Mouse (Mus musculus): ENCODE measurements around the gene C1qb. TPM values are rescaled to one million over a fixed set of nuclear protein-coding genes. Genes with fewer than 3 reads are reported as not detected.
A peak's percentile ranks its signal among the peaks of the same experiment; 100 is the strongest.

C1qb gene
- polyA plus RNA-seq, 1 experiment from 2014 or later = 55.1 TPM

DNA sequence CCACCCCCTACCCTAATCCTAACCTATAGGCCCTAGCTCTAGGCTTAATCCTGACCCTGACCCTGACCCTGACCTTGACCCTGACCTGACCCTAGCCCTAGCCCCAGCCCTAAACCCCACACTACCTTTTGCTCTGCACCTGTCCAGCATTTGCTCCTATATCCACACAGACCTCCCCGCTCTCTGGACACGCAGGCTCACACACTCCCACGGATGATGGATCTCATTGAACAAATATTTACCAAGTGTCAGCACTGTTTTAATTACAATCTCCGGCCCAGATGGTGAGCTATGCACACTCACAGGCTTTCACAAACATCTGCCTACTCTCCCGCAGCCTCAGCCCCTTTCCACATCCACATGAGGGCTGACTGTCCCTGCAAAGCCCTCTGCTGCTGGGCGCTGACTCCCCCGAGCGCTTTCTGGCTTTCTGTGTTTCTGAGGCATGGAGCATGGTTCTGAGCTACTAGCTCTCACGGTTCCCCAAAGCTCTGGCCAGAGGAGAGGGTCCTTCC is 12.2 kb upstream of the C1qb start:
- no peak overlapping the region for H3K9ac ChIP-seq (replicated peaks; ENCODE audit: low read depth)
- no peak for TF ChIP-seq CTCF (IDR thresholded peaks at IDR 0.05)
- TF ChIP-seq EP300 (IDR thresholded peaks at IDR 0.05) = no peak
- H3K36me3 ChIP-seq (ENCODE audit: insufficient read depth, low read length) = no peaks in the 10 kb centered on the region
- 0 out of 2 replicates have a peak, but pooled peaks cover 5% of the 10 kb centered on the region for H3K27me3 ChIP-seq (replicated peaks; ENCODE audit: insufficient read depth, low read length)
- ATAC-seq = no peak
- H3K27ac ChIP-seq (ENCODE audit: low read length) = no peak overlapping the region
- H3K9me3 ChIP-seq (ENCODE audit: low read length) = no peaks in the 10 kb centered on the region
- H3K4me3 ChIP-seq (ENCODE audit: low read depth, low read length) = no peak overlapping the region
- no peak for DNase-seq (ENCODE audit: low spot score)
- H3K4me1 ChIP-seq (ENCODE audit: insufficient read depth, low read depth, low read length) = no peaks in the 10 kb centered on the region
- 21% methylated on average over 9 of the region's 9 CpGs for WGBS
- H3K4me2 ChIP-seq (replicated peaks; ENCODE audit: low read depth, low read length) = no peak overlapping the region

DNA sequence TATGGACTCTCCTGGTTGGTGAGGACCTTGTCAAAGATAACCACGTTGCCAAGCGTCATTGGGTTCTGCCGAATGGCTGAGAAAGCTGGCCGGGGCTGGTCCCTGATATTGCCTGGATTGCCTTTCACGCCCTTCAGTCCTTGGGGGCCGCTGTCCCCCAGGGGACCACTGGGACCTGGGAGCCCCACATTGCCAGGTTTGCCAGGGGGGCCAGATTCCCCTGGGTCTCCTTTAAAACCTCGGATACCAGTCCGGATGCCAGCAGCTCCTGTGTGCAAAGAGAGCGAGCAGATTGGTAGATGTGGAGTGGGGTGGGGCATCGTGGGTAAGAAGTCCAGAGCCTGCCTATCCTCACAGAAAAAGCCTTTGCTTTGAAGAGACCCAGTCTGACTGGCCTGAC is 10.5 kb upstream of the C1qb start:
- WGBS = 29% methylated on average over 10 of the region's 10 CpGs
- Histone ChIP-seq H3K4me3 (ENCODE audit: low read depth, low read length) (no peak overlapping the region), H3K4me1 (ENCODE audit: insufficient read depth, low read depth, low read length) (no peaks in the 10 kb centered on the region), H3K36me3 (ENCODE audit: insufficient read depth, low read length) (no peaks in the 10 kb centered on the region), H3K4me2 (replicated peaks; ENCODE audit: low read depth, low read length) (no peak overlapping the region), H3K9me3 (ENCODE audit: low read length) (no peaks in the 10 kb centered on the region), H3K27ac (ENCODE audit: low read length) (no peak overlapping the region), H3K27me3 (replicated peaks; ENCODE audit: insufficient read depth, low read length) (0 out of 2 replicates have a peak, but pooled peaks cover 5% of the 10 kb centered on the region), H3K9ac (replicated peaks; ENCODE audit: low read depth) (no peak overlapping the region)
- TF ChIP-seq CTCF (IDR thresholded peaks at IDR 0.05) = no peak
- no peak for TF ChIP-seq EP300 (IDR thresholded peaks at IDR 0.05)
- ATAC-seq (no peak), DNase-seq (ENCODE audit: low spot score) (no peak)

DNA sequence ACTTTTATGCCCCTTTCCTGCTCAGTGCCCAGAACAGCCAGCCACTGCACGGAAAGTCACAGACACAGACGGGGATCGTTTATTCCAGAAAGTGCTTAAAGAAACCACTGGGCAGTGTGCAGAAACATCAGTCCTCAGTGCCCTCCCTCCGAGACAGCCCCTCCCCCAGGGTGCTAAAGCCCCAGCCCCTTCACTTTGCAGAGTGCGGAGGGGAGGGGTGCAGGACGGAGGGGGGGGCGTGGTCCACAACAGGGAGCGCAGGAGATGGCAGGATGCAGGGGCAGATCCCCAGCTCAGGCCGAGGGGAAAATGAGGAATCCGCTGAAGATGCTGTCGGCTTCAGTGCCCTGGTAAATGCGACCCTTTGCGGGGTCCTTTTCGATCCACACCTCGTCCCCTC is 9.9 kb upstream of the C1qb start:
- H3K36me3 ChIP-seq (ENCODE audit: insufficient read depth, low read length) = no peaks in the 10 kb centered on the region
- H3K27me3 ChIP-seq (replicated peaks; ENCODE audit: insufficient read depth, low read length) = 0 out of 2 replicates have a peak, but pooled peaks cover 5% of the 10 kb centered on the region
- DNase-seq (ENCODE audit: low spot score) = no peak

DNA sequence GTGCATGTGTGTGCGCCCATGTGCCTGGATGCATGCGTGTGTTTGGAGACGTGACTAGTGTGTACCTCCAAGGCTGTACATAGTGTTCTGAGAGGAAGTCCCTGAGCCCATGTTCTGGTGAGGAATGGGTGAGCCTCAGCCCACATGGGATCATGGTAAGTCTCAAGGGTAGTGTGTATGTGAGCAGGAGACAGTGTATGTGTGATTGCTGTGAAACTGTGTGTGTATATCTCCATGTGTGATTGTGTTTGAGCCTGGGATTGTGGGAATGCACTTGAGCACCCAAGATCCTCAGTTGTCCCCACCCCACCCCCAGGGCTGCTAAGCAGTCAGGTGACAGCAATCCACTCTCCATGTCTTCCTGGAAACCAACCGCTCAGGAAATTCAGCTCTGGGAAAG is 8.8 kb upstream of the C1qb start:
- ATAC-seq = no peak
- H3K27me3 ChIP-seq (replicated peaks; ENCODE audit: insufficient read depth, low read length) = 0 out of 2 replicates have a peak, but pooled peaks cover 5% of the 10 kb centered on the region
- TF ChIP-seq CTCF (IDR thresholded peaks at IDR 0.05) (no peak), EP300 (IDR thresholded peaks at IDR 0.05) (no peak)

More for the DNA sequence above, 9.9 kb upstream of the C1qb start:
- Histone ChIP-seq H3K4me3 (ENCODE audit: low read depth, low read length) (no peak overlapping the region), H3K27ac (ENCODE audit: low read length) (no peak overlapping the region), H3K9me3 (ENCODE audit: low read length) (no peaks in the 10 kb centered on the region), H3K9ac (replicated peaks; ENCODE audit: low read depth) (no peak overlapping the region), H3K4me2 (replicated peaks; ENCODE audit: low read depth, low read length) (no peak overlapping the region), H3K4me1 (ENCODE audit: insufficient read depth, low read depth, low read length) (no peaks in the 10 kb centered on the region)
- TF ChIP-seq CTCF (IDR thresholded peaks at IDR 0.05) (no peak), EP300 (IDR thresholded peaks at IDR 0.05) (no peak)
- ATAC-seq = no peak
- WGBS = 4% methylated on average over 15 of the region's 15 CpGs

DNA sequence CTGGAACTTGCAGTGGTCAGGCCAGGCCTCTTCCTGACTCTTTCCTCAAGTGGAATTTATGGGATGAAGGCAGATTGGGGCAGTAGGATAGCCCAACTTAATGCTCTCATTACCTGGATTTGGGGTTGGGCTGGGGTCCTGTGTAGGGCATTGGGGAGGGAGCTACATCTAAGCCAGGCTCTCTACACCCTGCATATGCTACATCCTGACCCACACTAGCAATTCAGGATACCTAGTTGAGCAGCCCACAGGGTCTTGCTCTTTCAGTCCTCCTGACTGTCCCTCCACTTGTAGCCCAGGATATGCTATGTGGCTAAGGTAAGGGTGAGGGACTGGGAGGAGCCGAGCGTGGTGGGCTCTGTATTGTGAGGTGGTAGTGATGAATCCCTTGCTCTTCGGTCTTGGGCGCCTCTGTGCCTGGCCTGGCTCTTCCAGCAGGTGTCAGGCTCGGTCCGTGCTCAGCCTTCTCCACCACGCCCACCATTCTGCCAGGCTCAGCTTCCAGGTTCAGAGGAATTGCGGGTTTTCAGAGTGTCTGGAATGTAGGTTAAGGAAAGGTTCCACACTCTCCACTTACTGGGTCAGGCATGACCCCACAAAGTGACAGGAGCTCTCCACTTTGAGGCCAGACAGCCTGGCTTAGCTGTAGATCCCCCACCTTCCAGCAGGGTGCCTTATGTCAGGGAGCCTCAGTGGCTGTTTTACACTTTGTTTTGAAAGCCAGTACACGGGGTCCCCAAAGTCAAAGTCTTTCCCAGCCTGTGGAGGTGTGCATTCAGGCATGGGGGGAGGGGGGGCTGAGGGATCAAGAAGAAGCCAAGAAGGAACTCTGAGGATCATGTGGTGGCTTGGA is 7.9 kb upstream of the C1qb start:
- H3K9ac ChIP-seq (replicated peaks; ENCODE audit: low read depth) = no peak overlapping the region
- WGBS = 3% methylated on average over 9 of the region's 9 CpGs
- H3K4me3 ChIP-seq (ENCODE audit: low read depth, low read length) = no peak overlapping the region
- peak; percentile 52 for DNase-seq (ENCODE audit: low spot score)
- no peaks in the 10 kb centered on the region for H3K36me3 ChIP-seq (ENCODE audit: insufficient read depth, low read length)
- no peak overlapping the region for H3K27ac ChIP-seq (ENCODE audit: low read length)
- TF ChIP-seq EP300 (IDR thresholded peaks at IDR 0.05) (no peak), CTCF (IDR thresholded peaks at IDR 0.05) (peak; percentile 72)
- H3K9me3 ChIP-seq (ENCODE audit: low read length) = no peaks in the 10 kb centered on the region
- peak; percentile 48 for ATAC-seq
- 0 out of 2 replicates have a peak, but pooled peaks cover 5% of the 10 kb centered on the region for H3K27me3 ChIP-seq (replicated peaks; ENCODE audit: insufficient read depth, low read length)
- no peak overlapping the region for H3K4me2 ChIP-seq (replicated peaks; ENCODE audit: low read depth, low read length)
- no peaks in the 10 kb centered on the region for H3K4me1 ChIP-seq (ENCODE audit: insufficient read depth, low read depth, low read length)

More for the DNA sequence above, 8.8 kb upstream of the C1qb start:
- no peak overlapping the region for H3K9ac ChIP-seq (replicated peaks; ENCODE audit: low read depth)
- WGBS = 75% methylated on average over 4 of the region's 4 CpGs
- DNase-seq (ENCODE audit: low spot score) = no peak
- no peak overlapping the region for H3K27ac ChIP-seq (ENCODE audit: low read length)
- H3K4me2 ChIP-seq (replicated peaks; ENCODE audit: low read depth, low read length) = no peak overlapping the region
- H3K9me3 ChIP-seq (ENCODE audit: low read length) = no peaks in the 10 kb centered on the region
- H3K4me1 ChIP-seq (ENCODE audit: insufficient read depth, low read depth, low read length) = no peaks in the 10 kb centered on the region
- H3K36me3 ChIP-seq (ENCODE audit: insufficient read depth, low read length) = no peaks in the 10 kb centered on the region
- no peak overlapping the region for H3K4me3 ChIP-seq (ENCODE audit: low read depth, low read length)

DNA sequence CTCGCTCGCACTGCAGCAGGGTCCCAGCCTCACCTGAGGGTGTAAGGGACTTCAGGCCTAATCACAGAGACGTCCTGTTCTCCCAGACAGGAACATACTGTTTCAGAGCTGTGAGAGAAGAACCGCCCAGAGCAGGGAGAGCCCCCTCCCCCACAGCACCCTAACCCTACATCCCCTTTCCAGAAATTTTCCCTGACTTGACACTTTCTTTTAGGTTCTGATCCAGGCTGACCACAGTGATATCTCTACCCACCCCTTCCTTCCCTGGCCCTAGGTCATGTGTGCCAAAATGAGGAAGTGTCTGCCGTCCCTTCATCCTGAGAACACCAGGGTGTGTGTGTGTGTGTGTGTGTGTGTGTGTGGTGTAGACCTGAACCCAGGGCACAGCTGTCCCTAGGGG is 6.8 kb upstream of the C1qb start, which contains the start of gene C1qc:
C1qc (minus strand) TSS at position 255 of the 400 bp plus-strand sequence.
- Histone ChIP-seq H3K4me2 (replicated peaks; ENCODE audit: low read depth, low read length) (no peak within 1 kb of the TSS), H3K9me3 (ENCODE audit: low read length) (no peaks in the 10 kb centered on the region), H3K27me3 (replicated peaks; ENCODE audit: insufficient read depth, low read length) (no peaks in the 10 kb centered on the region), H3K36me3 (ENCODE audit: insufficient read depth, low read length) (no peaks in the 10 kb centered on the region), H3K4me3 (ENCODE audit: low read depth, low read length) (no peak within 1 kb of the TSS), H3K27ac (ENCODE audit: low read length) (no peak within 1 kb of the TSS), H3K9ac (replicated peaks; ENCODE audit: low read depth) (no peak within 1 kb of the TSS), H3K4me1 (ENCODE audit: insufficient read depth, low read depth, low read length) (no peaks in the 10 kb centered on the region)
- DNase-seq (ENCODE audit: low spot score) (no peak), ATAC-seq (no peak; the same call in 1 of the 2 replicates)
- TF ChIP-seq CTCF (IDR thresholded peaks at IDR 0.05) = no peak
- TF ChIP-seq EP300 (IDR thresholded peaks at IDR 0.05) = no peak
- WGBS = 53% methylated on average over 4 of the region's 5 CpGs

Measured in lung, postnatal 0 days (tissue).